Mouse (Mus musculus): ENCODE results near the gene I0C0044D17Rik.

- TF ChIP-seq CTCF (IDR thresholded peaks at IDR 0.05) (no peak), EP300 (IDR thresholded peaks at IDR 0.05) (no peak)
These were observed 40.5 kb upstream of the I0C0044D17Rik start for GRCm38 (mm10) chr4:98864094-98864493.
